Mouse (Mus musculus): ENCODE data around the gene Dhx15. TPM values are rescaled to one million over a fixed set of nuclear protein-coding genes. Genes with fewer than 3 reads are reported as not detected.
"Not testable (repeated sequence)": the region's sequence is repeated elsewhere in the genome, so short reads cannot be mapped to it uniquely, and the experiment has no call there.

Gene Dhx15
- 73.4 and 88.2 TPM in 2 replicates for polyA plus RNA-seq (2015; fragmentation: Nextera tagmentation; extraction: Ambion mirVana)

DNA sequence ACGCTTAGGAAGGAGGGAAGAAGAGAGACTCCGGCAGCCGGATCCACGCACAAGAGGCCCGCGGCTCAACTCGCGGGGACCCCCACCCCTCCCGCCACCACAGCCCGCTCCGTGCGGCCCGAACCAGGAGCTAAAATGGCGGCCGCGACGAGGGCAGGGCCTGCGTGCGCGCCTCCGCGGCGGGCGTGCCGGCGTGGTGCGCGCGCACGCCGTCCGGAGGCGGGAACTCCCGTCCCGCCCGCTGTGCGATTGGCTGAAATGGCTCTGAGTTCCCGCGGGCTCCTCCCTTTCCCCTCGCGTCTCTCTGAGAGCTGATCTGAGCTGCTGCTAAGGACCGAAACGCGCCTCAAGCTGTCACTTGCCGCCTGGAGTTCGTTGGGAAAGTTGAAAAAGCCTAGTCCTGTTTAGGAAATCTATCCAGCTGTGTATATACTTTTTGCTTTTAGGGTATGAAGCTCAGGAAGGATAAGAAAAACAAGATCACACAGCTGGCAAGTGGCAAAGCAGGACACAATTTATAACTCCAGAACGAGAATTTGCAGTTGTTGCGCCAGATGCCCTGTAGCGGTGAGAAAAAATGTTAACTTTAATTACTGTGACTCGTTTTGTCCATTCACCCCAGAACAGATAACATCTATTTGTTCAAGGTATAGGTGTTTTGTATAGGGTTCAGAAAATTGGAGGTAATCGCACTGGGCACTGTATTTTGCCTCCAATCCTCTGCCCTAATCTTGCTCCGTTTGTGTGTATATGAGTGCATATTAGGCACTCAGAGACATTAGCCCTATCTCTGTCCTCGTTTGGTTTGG lies at the start of gene Dhx15:
Dhx15 (minus strand) TSS at position 144 of the 809 bp plus-strand sequence.
- peak within 1 kb of the TSS; percentile 76 for H3K4me2 ChIP-seq
- ATAC-seq (replicated peaks; ENCODE audit: insufficient number of reproducible peaks, insufficient read depth, low FRiP score, low read depth) = peak; percentile 94
- H3K4me3 ChIP-seq = peak within 1 kb of the TSS; percentile 78
- no peaks in the 10 kb centered on the region for H3K36me3 ChIP-seq
- no peaks in the 10 kb centered on the region for H3K27me3 ChIP-seq
- H3K4me1 ChIP-seq (replicated peaks) = peaks cover 27% of the 10 kb centered on the region
- H3K27ac ChIP-seq = peak within 1 kb of the TSS; percentile 86
- H3K9me3 ChIP-seq (replicated peaks) = no peaks in the 10 kb centered on the region
- 1% methylated on average over 52 of the region's 53 CpGs for WGBS
- H3K9ac ChIP-seq = peak within 1 kb of the TSS; percentile 88

DNA sequence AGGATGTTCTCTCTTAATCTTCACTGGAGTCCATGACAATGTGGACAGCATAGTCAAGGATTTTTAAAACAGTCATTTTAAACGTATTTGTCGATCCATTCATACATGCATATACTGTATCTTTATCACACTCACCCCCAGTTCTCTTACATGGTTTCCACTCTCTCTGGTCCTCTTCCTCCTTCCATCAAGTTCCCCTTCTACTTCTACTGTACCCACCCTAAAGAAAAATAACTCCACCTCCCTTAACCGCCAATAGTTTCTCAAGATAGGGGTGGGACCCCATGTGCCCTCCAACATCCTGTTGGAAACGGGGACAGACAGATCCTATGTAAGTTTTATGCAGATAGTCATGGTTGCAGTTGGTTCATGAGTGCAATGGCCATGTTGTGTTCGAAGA lies 48.6 kb upstream of the Dhx15 start:
- Histone ChIP-seq H3K9me3 (replicated peaks) (no peaks in the 10 kb centered on the region; the same call in 1 of the 2 replicates), H3K9ac (no peak overlapping the region), H3K27ac (no peak overlapping the region), H3K4me2 (no peak overlapping the region), H3K36me3 (no peaks in the 10 kb centered on the region), H3K4me1 (replicated peaks) (peaks cover 3% of the 10 kb centered on the region), H3K27me3 (no peaks in the 10 kb centered on the region), H3K4me3 (no peak overlapping the region)
- 82% methylated on average over 5 of the region's 5 CpGs for WGBS
- ATAC-seq (replicated peaks; ENCODE audit: insufficient number of reproducible peaks, insufficient read depth, low FRiP score, low read depth) = no peak

DNA sequence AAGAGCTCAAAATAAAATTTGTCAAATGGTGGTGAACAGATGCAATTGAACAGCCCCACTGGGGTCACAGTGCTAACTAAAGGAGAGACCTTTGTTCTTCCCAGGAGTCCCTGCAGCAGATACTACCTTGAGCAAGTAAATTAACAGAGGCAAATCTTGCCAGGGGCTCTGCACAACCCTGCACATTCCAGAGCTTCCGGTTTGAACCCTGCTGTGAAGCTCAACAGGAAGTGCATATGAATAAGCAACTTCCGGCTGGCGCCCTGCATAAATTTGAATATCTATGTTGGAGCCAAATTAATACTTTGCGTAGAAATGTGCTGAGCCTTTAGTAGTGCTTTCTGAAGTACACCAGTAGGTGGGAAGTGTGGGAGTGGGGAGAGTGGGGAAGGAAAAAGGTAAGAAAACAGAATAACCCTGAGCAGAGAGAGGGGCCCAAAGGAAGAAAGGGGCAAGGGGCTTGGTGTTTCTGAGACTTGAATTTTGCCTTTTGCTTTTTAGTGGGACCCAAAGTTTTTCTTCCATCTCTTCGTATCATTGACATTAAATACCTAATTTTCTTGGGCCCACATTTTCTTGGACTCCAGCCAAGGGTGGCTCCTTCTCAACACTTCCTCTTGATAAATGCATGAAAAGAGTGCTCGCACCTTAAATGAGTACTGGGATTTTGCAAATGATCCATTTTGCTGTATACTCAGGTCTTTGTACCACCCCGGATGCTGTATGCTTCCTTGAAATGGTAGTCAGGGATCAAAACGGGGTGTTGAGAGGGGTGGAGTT lies 47.8 kb upstream of the Dhx15 start:
- Histone ChIP-seq H3K36me3 (no peaks in the 10 kb centered on the region), H3K27ac (no peak overlapping the region), H3K4me2 (no peak overlapping the region), H3K9ac (no peak overlapping the region), H3K27me3 (no peaks in the 10 kb centered on the region), H3K4me3 (no peak overlapping the region), H3K9me3 (replicated peaks) (no peaks in the 10 kb centered on the region; the same call in 1 of the 2 replicates), H3K4me1 (replicated peaks) (peaks cover 4% of the 10 kb centered on the region)
- no peak for ATAC-seq (replicated peaks; ENCODE audit: insufficient number of reproducible peaks, insufficient read depth, low FRiP score, low read depth)
- 55% methylated on average over 8 of the region's 8 CpGs for WGBS

DNA sequence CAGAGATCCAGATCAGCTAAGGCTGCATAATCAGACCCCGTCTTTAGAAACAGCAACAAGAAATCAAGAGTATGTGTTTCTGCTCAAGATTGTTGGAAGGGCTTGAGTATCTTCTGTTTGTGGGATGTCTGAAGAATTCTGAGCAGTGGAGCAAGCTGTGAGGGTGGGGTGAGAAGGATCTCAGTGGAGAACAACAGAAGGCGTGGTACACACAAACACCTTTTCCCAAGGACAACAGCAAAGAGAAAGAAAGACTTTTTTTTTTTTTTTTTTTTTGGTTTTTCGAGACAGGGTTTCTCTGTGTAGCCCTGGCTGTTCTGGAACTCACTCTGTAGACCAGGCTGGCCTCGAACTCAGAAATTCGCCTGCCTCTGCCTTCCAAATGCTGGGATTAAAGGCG lies 46.3 kb upstream of the Dhx15 start:
- H3K27ac ChIP-seq; H3K36me3 ChIP-seq; H3K4me3 ChIP-seq; H3K4me2 ChIP-seq; H3K4me1 ChIP-seq (replicated peaks); H3K9ac ChIP-seq; H3K9me3 ChIP-seq (replicated peaks); ATAC-seq (replicated peaks; ENCODE audit: insufficient number of reproducible peaks, insufficient read depth, low FRiP score, low read depth); H3K27me3 ChIP-seq: not testable (repeated sequence)
- WGBS = 74% methylated on average over 6 of the region's 6 CpGs

DNA sequence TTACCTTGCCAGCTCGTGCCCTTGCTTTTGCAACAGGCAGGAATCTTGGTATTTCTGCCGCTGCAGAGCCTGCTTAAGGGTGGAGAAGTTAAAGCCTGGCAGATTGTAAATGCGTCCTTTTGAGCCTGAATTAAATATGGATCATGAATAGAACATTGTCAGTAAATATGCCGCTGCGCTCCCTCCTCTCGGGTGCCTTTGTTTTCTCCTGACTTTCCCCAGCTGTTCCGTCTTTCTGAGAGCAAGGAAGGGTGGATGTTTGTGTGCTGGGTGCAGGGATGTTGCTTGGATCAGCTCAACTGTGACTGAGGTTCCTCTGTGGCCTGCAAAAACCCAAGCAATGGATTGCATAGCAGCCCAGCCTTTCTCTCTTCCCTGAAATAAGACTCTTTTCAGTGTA lies 44.3 kb upstream of the Dhx15 start:
- ATAC-seq (replicated peaks; ENCODE audit: insufficient number of reproducible peaks, insufficient read depth, low FRiP score, low read depth) = no peak
- H3K9me3 ChIP-seq (replicated peaks) = no peaks in the 10 kb centered on the region; the same call in 1 of the 2 replicates
- 70% methylated on average over 7 of the region's 7 CpGs for WGBS
- H3K4me1 ChIP-seq (replicated peaks) = peaks cover 4% of the 10 kb centered on the region
- H3K27ac ChIP-seq = no peak overlapping the region
- H3K4me2 ChIP-seq = no peak overlapping the region
- H3K9ac ChIP-seq = no peak overlapping the region
- H3K27me3 ChIP-seq = no peaks in the 10 kb centered on the region
- no peaks in the 10 kb centered on the region for H3K36me3 ChIP-seq
- no peak overlapping the region for H3K4me3 ChIP-seq

DNA sequence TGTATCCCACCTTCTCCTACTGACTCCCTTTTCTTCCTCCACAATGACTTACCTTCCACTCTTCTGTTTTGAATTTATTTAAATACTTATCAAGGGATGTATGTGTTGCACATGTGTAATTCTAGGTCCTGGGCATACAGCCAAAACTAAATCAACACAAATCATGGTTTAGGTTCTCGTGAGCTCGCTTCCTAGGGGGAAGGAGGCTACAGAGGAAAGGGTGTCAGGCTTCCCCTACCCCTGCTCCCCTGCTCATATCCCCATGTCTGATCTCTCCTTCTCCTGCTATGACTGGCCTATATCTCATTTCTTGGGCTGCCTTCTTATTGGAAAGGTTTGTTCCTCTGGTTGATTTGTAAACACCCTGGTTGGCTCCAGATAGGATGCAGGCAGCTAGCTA lies 43.6 kb upstream of the Dhx15 start:
- H3K9ac ChIP-seq = no peak overlapping the region
- ATAC-seq (replicated peaks; ENCODE audit: insufficient number of reproducible peaks, insufficient read depth, low FRiP score, low read depth) = no peak
- WGBS = 19% methylated on average over 2 of the region's 2 CpGs
- H3K36me3 ChIP-seq = no peaks in the 10 kb centered on the region
- H3K4me3 ChIP-seq = no peak overlapping the region
- H3K9me3 ChIP-seq (replicated peaks) = no peaks in the 10 kb centered on the region; the same call in 1 of the 2 replicates
- peaks cover 4% of the 10 kb centered on the region for H3K4me1 ChIP-seq (replicated peaks)
- H3K27me3 ChIP-seq = no peaks in the 10 kb centered on the region
- H3K27ac ChIP-seq = no peak overlapping the region
- no peak overlapping the region for H3K4me2 ChIP-seq

DNA sequence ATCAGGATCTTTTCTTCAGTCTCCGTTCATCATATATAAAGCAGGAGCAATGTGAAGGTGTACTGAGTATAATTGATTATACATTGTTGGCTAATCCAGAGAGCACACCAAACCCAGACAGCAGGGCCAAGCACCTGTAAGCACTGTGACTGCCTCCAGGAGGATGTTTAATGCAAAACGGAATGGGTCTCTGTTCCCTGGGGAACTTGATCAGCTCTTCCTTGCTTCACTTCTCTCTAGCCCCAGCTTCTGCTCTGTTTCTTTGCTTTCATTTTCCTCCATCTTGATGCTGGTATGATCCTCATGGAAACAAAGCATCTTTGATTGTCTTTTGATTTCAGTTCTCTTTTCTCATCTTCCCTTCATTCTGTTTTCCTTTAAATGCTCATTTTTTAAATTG lies 42.3 kb upstream of the Dhx15 start:
- no peak for ATAC-seq (replicated peaks; ENCODE audit: insufficient number of reproducible peaks, insufficient read depth, low FRiP score, low read depth)
- H3K36me3 ChIP-seq = no peaks in the 10 kb centered on the region
- 66% methylated on average over 2 of the region's 2 CpGs for WGBS
- H3K4me1 ChIP-seq (replicated peaks) = peaks cover 4% of the 10 kb centered on the region
- H3K4me3 ChIP-seq = no peak overlapping the region
- H3K27ac ChIP-seq = no peak overlapping the region
- H3K4me2 ChIP-seq = no peak overlapping the region
- no peaks in the 10 kb centered on the region; the same call in 1 of the 2 replicates for H3K9me3 ChIP-seq (replicated peaks)
- no peak overlapping the region for H3K9ac ChIP-seq
- no peaks in the 10 kb centered on the region for H3K27me3 ChIP-seq

DNA sequence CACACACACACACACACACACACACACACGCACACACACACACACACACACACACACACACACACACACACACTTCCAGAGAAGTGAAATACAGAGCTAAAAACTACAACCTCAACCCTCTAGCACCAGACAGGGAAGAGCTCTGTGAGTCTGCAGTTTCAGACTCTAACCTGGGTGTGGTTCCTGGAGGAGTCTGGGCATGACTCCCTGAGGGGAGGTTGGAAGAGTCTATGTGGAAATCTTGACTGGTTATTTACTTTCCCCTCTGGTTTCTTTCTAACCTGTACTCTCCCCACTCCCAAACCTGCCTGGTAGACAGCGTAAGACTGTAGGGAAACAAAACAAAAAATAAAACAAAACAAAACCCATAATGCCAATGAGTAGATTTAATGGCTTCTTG lies 41.9 kb upstream of the Dhx15 start:
- WGBS = 88% methylated on average over 2 of the region's 2 CpGs
- no peak overlapping the region for H3K4me3 ChIP-seq
- no peak overlapping the region for H3K27ac ChIP-seq
- no peaks in the 10 kb centered on the region; the same call in 1 of the 2 replicates for H3K9me3 ChIP-seq (replicated peaks)
- no peaks in the 10 kb centered on the region for H3K36me3 ChIP-seq
- H3K9ac ChIP-seq = no peak overlapping the region
- H3K27me3 ChIP-seq = no peaks in the 10 kb centered on the region
- peaks cover 4% of the 10 kb centered on the region for H3K4me1 ChIP-seq (replicated peaks)
- H3K4me2 ChIP-seq = no peak overlapping the region
- no peak for ATAC-seq (replicated peaks; ENCODE audit: insufficient number of reproducible peaks, insufficient read depth, low FRiP score, low read depth)

DNA sequence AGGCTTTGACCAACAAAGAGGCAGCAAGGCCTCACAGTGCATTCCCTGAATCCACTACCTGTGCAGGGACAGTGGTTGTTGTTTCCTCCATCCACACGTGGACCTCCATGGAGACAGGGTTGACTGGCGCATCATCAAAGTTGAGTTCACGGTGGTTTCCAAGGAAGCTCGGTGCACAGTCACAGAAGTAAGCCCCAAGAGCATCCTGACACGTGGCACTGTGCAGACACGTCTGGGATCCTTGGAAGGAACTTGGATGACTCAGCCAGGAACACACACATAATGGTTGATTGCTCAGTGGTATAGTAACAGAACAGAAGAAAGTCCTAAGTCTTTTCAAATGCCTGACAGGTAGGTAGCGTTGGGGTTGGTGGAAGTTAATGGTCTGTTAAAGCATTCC lies 40.2 kb upstream of the Dhx15 start:
- Histone ChIP-seq H3K27ac (no peak overlapping the region), H3K4me2 (no peak overlapping the region), H3K4me1 (replicated peaks) (peaks cover 4% of the 10 kb centered on the region), H3K4me3 (no peak overlapping the region), H3K9ac (no peak overlapping the region), H3K36me3 (no peaks in the 10 kb centered on the region), H3K27me3 (no peaks in the 10 kb centered on the region), H3K9me3 (replicated peaks) (no peaks in the 10 kb centered on the region; the same call in 1 of the 2 replicates)
- no peak for ATAC-seq (replicated peaks; ENCODE audit: insufficient number of reproducible peaks, insufficient read depth, low FRiP score, low read depth)
- WGBS = 83% methylated on average over 7 of the region's 7 CpGs

DNA sequence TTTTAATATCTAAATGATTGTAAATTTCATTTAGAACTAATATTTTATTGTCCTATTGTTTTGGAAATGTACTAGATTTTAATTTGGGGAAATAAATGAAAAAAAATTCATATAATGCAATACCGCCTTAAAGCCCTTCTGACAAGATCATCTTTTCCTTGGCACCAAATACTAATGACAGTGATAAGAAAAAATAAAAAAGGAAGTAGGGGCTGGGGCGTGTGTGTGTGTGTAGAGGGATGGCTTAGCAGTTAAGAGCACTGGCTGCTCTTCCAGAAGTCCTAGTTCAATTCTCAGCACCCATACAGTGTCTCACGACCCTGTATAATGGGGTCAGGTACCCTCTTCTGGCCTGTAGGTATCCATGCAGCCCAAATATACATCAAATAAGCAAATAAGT lies 36.4 kb upstream of the Dhx15 start:
- Histone ChIP-seq H3K36me3 (no peaks in the 10 kb centered on the region), H3K27ac (no peak overlapping the region), H3K9me3 (replicated peaks) (no peaks in the 10 kb centered on the region), H3K4me1 (replicated peaks) (no peaks in the 10 kb centered on the region), H3K4me3 (no peak overlapping the region), H3K9ac (no peak overlapping the region), H3K4me2 (no peak overlapping the region), H3K27me3 (no peaks in the 10 kb centered on the region)
- ATAC-seq (replicated peaks; ENCODE audit: insufficient number of reproducible peaks, insufficient read depth, low FRiP score, low read depth) = no peak
- 74% methylated on average over 3 of the region's 3 CpGs for WGBS

DNA sequence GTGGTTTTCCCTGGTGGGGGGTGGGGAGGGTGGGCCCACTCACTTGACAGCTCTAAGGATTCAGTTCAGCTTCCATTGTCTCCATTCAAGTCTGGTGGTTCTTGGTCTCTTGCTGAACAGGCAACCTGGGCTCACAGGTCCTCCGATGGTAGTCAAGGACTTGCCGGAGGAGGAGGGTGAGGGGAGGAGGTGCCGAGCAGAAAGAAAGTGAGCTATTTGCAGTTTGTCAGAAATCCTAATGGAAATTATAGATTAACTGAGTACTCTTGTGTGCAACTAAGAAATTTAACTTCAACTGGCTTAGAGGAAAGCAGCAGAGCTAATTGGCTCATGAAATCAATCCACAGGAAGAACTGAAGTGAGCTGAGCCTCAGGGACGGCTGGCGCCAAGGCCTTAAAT lies 31.3 kb upstream of the Dhx15 start:
- peaks cover 34% of the 10 kb centered on the region for H3K4me1 ChIP-seq (replicated peaks)
- WGBS = 89% methylated on average over 5 of the region's 5 CpGs
- H3K9ac ChIP-seq = no peak overlapping the region
- H3K27ac ChIP-seq = no peak overlapping the region
- no peak for ATAC-seq (replicated peaks; ENCODE audit: insufficient number of reproducible peaks, insufficient read depth, low FRiP score, low read depth)
- H3K9me3 ChIP-seq (replicated peaks) = no peaks in the 10 kb centered on the region
- no peak overlapping the region for H3K4me3 ChIP-seq
- no peak overlapping the region for H3K4me2 ChIP-seq
- H3K27me3 ChIP-seq = no peaks in the 10 kb centered on the region
- H3K36me3 ChIP-seq = no peaks in the 10 kb centered on the region

Measured in heart, embryonic 15.5 days (tissue).